Mouse (Mus musculus) kidney, embryonic 15.5 days (tissue): ENCODE data around the gene Calr4. TPM values are rescaled to one million over a fixed set of nuclear protein-coding genes. Genes with fewer than 3 reads are reported as not detected.
A peak's percentile ranks its signal among the peaks of the same experiment; 100 is the strongest.

Source experiments
- ATAC-seq: fragments of 200-750 bp; cut with Nextera tagmentation; replicated peaks from 2 replicates; pipeline ENCODE4 v1.8.0; 2017; ENCODE audit warnings: moderate TSS enrichment; ENCODE audit not compliant: low FRiP score
- H3K27ac ChIP-seq: fragments of 300-500 bp; sonication (generic); 2 replicates; pipeline ENCODE4 v1.5.1; 2015; ENCODE audit warnings: mild to moderate bottlenecking, inconsistent platforms
- H3K27me3 ChIP-seq: fragments of 300-500 bp; sonication (generic); 2 replicates; pipeline ENCODE4 v1.6.1; 2015; ENCODE audit warnings: inconsistent platforms
- H3K36me3 ChIP-seq: fragments of 300-500 bp; sonication (generic); 2 replicates; pipeline ENCODE4 v1.6.1; 2015; ENCODE audit warnings: inconsistent platforms
- H3K4me1 ChIP-seq: fragments of 300-500 bp; sonication (generic); 2 replicates; pipeline ENCODE4 v1.6.1; 2015; ENCODE audit warnings: inconsistent platforms
- H3K4me2 ChIP-seq: fragments of 300-500 bp; sonication (generic); 2 replicates; pipeline ENCODE4 v1.6.1; 2015; ENCODE audit warnings: moderate library complexity, mild to moderate bottlenecking, inconsistent platforms
- H3K4me3 ChIP-seq: fragments of 300-500 bp; sonication (generic); replicated peaks from 2 replicates; pipeline ENCODE4 v1.5.1; 2015; ENCODE audit warnings: mild to moderate bottlenecking, inconsistent platforms
- H3K9ac ChIP-seq: fragments of 300-500 bp; sonication (generic); 2 replicates; pipeline ENCODE4 v1.6.1; 2015; ENCODE audit warnings: mild to moderate bottlenecking, inconsistent platforms
- H3K9me3 ChIP-seq: fragments of 300-500 bp; sonication (generic); replicated peaks from 2 replicates; pipeline ENCODE4 v1.6.1; 2016; ENCODE audit warnings: inconsistent platforms
- WGBS: fragments of 180-500 bp; shearing (Covaris S2); methylation state at CpG from one replicate; pipeline ENCODE4 v1.1.7; 2015; ENCODE audit warnings: mixed read lengths; 5-methylcytosine and 5-hydroxymethylcytosine counted together
- polyA plus RNA-seq: library from polyadenylated mRNA; unstranded; fragments of >200 nt; fragmentation: Nextera tagmentation; extraction: Ambion mirVana; gene quantifications from 2 replicates; pipeline ENCODE4 v1.2.1, GENCODE M21; 2015

Gene Calr4
- polyA plus RNA-seq, 1 experiment from 2014 or later = 0.29 TPM

DNA sequence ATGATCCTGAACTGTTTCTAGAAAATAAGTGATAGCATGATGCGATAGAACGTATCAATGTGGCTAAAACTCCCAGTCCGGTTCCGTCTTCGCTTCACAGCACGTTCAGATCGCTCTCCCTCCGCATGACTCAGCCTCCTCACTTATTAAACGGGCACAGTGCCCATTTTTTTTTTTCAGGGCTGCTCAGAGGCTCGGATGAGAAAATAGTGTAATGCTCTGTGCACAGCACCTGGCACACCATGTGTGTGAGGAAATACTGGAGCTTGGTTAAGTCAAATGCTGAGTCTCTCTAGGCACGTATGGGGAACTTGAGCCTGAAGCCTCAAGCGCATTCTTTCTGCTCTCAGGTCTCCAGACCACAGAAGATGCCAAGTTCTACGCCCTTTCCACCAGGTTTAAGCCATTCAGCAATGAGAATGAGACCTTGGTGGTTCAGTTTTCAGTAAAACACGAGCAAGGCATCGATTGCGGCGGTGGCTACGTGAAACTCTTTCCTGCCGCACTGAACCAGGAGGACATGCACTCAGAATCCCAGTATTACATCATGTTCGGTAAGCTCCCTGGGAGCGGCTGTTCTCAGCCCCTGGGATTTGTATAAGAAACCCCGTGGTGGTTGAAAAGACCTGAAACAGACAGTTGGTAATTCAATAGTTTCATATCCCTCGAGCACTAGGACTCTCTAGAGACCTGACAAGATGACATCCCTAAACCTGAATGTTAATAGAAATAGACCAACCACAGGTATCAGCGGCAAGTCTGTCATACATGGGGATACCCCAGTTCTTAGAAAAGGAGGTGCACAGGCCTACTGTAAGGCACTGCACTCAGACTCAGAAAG lies 4.4 kb downstream of the Calr4 start:
- Histone ChIP-seq H3K9ac (no peak overlapping the region), H3K27ac (no peak overlapping the region), H3K36me3 (no peaks in the 10 kb centered on the region), H3K27me3 (no peaks in the 10 kb centered on the region), H3K4me1 (0 out of 2 replicates have a peak, but pooled peaks cover 5% of the 10 kb centered on the region), H3K4me2 (no peak overlapping the region), H3K4me3 (no peak overlapping the region), H3K9me3 (no peaks in the 10 kb centered on the region)
- 83% methylated on average over 24 of the region's 24 CpGs for WGBS
- ATAC-seq = no peak

DNA sequence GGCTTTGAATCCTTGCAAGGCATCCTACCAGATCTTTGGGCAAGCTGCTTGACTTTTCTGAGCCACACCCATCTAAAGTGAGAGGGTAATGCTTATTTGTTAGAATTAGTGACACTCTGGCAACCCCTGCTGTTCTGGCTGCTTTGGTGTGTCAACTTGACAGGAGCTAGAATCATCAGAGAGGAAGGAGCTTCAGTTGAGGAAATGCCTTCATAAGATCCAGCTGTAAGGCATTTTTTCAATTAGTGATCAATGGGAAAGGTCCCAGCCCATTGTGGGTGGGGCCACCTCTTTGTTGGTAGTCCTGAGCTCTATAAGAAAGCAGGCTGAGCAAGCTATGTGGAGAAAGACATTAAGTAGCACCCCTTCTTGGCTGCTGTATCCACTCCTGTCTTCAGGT lies 6.9 kb downstream of the Calr4 start:
- no peaks in the 10 kb centered on the region for H3K9me3 ChIP-seq
- no peaks in the 10 kb centered on the region for H3K27me3 ChIP-seq
- no peak overlapping the region for H3K4me2 ChIP-seq
- H3K4me3 ChIP-seq = no peak overlapping the region
- H3K9ac ChIP-seq = no peak overlapping the region
- 0 out of 2 replicates have a peak, but pooled peaks cover 5% of the 10 kb centered on the region for H3K4me1 ChIP-seq
- H3K36me3 ChIP-seq = no peaks in the 10 kb centered on the region
- no peak overlapping the region for H3K27ac ChIP-seq
- ATAC-seq = no peak

DNA sequence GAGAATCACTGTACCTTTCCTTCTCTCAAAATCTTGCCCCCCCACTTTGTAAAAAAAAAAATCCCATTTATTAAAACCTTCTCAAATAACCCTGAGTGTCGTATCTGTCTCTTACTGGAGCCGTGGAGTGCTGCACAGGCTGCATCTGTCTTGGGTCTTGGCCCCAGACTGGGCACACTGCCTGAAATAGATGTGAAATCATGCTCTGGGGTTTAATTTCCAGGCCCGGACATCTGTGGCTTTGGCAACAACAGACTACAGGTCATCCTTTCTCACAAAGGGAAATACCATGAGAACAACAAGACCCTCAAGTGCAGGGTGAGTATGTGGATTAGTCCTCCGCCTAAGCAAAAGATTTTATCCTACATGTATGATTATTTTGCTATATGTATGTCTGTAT lies 7.6 kb downstream of the Calr4 start:
- ATAC-seq = no peak
- WGBS = 62% methylated on average over 4 of the region's 4 CpGs

DNA sequence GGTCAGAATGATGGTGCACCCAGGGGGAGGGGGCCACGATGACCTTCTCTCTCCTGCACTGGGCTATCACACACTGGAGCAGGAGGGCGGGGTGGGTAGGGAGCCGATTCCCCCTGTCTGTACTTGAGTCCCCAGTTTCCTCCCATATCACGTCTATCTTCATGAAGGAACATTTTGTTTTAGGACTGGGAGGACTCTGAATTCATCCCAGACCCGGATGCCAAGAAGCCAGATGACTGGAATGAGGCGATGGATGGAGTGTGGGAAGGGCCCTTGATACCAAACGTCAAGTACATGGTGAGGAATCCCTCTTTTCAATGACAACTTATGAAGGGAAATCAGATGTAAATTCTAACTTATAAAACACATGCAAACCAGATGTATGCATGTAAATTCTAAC lies 10.2 kb downstream of the Calr4 start:
- no peaks in the 10 kb centered on the region for H3K9me3 ChIP-seq
- 0 out of 2 replicates have a peak, but pooled peaks cover 5% of the 10 kb centered on the region for H3K4me1 ChIP-seq
- no peak for ATAC-seq
- H3K27me3 ChIP-seq = no peaks in the 10 kb centered on the region
- no peak overlapping the region for H3K4me3 ChIP-seq
- no peak overlapping the region for H3K27ac ChIP-seq
- WGBS = 79% methylated on average over 7 of the region's 7 CpGs
- no peak overlapping the region for H3K4me2 ChIP-seq
- no peak overlapping the region for H3K9ac ChIP-seq
- H3K36me3 ChIP-seq = no peaks in the 10 kb centered on the region

More for the DNA sequence above, 7.6 kb downstream of the Calr4 start:
- Histone ChIP-seq H3K27ac (no peak overlapping the region), H3K27me3 (no peaks in the 10 kb centered on the region), H3K9me3 (no peaks in the 10 kb centered on the region), H3K4me3 (no peak overlapping the region), H3K9ac (no peak overlapping the region), H3K36me3 (no peaks in the 10 kb centered on the region), H3K4me2 (no peak overlapping the region), H3K4me1 (0 out of 2 replicates have a peak, but pooled peaks cover 5% of the 10 kb centered on the region)

DNA sequence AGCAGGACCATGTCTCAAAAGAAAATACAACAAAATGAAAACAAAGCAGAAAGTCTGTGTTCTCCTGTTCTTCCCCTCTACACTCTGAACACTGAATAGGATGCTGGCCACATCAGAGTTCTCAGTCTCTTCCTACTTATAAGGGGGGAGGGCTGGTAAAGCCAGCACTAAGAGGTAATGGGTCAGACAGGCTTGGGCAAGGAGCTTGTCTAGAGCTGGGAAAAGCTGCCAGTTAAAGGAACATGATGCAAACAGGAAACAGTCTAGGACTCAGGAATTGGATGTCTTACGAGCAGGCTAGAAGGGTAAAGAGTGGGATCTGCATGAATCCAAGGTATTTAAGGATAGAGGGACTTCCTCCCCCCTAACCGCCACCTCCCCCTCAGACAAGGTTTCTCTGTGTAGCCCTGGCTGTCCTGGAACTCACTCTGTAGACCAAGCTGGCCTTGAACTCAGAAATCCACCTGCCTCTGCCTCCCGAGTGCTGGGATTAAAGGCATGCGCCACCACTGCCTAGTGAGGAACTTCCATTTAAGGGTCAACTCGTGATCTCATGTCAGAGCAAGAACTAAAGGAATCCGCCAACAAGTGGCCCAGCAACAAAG lies 10.8 kb downstream of the Calr4 start:
- no peaks in the 10 kb centered on the region for H3K36me3 ChIP-seq
- no peak overlapping the region for H3K4me3 ChIP-seq
- H3K9me3 ChIP-seq = no peaks in the 10 kb centered on the region
- no peaks in the 10 kb centered on the region for H3K27me3 ChIP-seq
- 0 out of 2 replicates have a peak, but pooled peaks cover 5% of the 10 kb centered on the region for H3K4me1 ChIP-seq
- H3K9ac ChIP-seq = no peak overlapping the region
- WGBS = 81% methylated on average over 6 of the region's 6 CpGs
- no peak overlapping the region for H3K4me2 ChIP-seq
- H3K27ac ChIP-seq = no peak overlapping the region
- no peak for ATAC-seq

DNA sequence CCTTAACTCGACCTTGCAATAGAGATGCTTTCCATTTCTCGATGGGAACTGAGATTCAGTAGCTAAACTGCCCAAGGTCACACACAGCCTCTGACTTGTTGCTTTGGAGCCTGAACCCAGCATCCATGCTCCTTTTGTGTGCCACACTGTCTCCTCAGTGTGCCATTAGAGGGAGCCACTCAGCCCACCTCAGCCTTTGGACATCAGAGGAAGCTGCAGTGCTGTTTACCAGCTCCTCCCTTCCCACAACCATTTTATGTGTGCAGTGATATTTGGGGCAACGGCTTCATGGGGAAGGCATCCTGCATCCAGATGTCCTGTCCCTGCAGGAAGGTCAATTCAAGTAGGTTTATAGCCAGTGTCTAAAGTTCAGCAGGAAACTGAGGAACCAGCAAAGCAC lies 17.3 kb downstream of the Calr4 start:
- Histone ChIP-seq H3K36me3 (no peaks in the 10 kb centered on the region), H3K9me3 (no peaks in the 10 kb centered on the region), H3K9ac (no peak overlapping the region), H3K4me3 (no peak overlapping the region), H3K4me2 (no peak overlapping the region), H3K4me1 (no peaks in the 10 kb centered on the region), H3K27me3 (no peaks in the 10 kb centered on the region), H3K27ac (no peak overlapping the region)
- no peak for ATAC-seq
- 42% methylated on average over 3 of the region's 3 CpGs for WGBS

DNA sequence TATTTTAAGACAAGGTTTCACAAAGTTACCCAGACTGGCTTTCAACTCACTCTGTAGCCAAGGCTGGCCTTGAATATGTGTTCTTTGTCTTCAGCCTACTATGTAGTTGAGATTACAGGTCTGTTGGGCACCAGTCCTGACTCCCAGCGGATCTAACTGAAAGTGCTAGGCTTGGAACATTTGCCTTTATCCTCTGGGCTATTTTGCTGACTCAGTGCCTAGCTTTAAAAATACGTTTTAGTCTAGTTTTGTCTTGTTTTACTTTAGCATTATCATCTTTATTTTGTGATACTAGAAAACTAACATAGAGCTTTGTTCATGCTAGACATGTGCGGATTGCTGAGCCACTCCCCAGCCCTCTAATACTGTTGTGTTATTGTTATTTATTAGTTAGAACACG lies 17.9 kb downstream of the Calr4 start:
- Histone ChIP-seq H3K9me3 (no peaks in the 10 kb centered on the region), H3K4me2 (no peak overlapping the region), H3K27ac (no peak overlapping the region), H3K4me3 (no peak overlapping the region), H3K27me3 (no peaks in the 10 kb centered on the region), H3K9ac (no peak overlapping the region), H3K4me1 (no peaks in the 10 kb centered on the region), H3K36me3 (no peaks in the 10 kb centered on the region)
- no peak for ATAC-seq
- WGBS = 81% methylated on average over 4 of the region's 4 CpGs

DNA sequence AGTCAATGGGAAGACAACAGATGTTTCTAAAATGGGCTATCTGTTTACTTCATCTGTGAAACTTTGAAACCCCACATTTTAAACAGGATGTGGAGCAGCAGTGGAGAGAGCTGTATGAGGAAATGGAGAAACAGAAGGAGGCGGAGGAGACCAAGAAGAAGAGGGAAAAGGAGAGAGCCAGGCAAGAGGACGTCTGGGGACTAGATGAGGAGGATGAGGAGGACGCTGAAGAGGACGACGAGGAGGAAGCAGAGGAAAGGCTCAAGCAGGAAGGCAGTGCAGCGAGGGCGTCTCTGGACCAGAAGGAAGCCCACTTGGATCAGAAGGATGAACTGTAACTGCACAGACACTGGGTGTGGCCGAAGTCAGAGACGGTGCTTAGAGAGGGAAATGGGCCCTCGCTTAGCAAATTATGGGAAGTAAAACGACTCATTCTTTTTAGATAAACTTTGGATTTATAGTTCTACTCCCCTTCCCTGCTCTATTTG lies 19.4 kb downstream of the Calr4 start:
- Histone ChIP-seq H3K4me3 (no peak overlapping the region), H3K27me3 (no peaks in the 10 kb centered on the region), H3K4me1 (no peaks in the 10 kb centered on the region), H3K9me3 (no peaks in the 10 kb centered on the region), H3K27ac (0 out of 2 replicates have a peak overlapping the region, but pooled peaks have one; percentile 18), H3K36me3 (no peaks in the 10 kb centered on the region), H3K4me2 (peak overlapping the region; percentile 27; the same call in 1 of the 2 replicates), H3K9ac (no peak overlapping the region)
- ATAC-seq = no peak
- 62% methylated on average over 11 of the region's 11 CpGs for WGBS

DNA sequence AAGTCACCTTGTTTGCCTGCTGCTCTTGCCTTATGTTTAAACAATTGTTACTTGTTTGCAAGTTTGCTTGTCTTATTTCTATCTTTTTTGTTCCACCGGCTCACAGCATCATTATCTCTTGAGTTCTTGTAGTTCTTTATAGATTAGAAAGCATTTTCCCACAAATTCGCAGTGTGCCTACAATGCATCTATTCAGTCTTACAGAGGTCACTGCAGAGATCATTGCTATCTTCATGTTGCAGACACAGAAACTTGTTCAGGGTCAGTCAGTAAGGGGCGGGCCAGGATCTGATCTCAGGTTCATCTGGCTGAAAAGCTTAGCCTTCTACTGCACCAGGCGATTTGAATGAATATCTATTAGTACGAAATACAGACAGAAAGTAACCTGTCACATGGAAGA lies 20.2 kb downstream of the Calr4 start:
- Histone ChIP-seq H3K9me3 (no peaks in the 10 kb centered on the region), H3K4me1 (no peaks in the 10 kb centered on the region), H3K4me3 (no peak overlapping the region), H3K36me3 (no peaks in the 10 kb centered on the region), H3K9ac (no peak overlapping the region), H3K4me2 (no peak overlapping the region), H3K27ac (no peak overlapping the region), H3K27me3 (no peaks in the 10 kb centered on the region)
- 80% methylated on average over 5 of the region's 5 CpGs for WGBS
- ATAC-seq = no peak

DNA sequence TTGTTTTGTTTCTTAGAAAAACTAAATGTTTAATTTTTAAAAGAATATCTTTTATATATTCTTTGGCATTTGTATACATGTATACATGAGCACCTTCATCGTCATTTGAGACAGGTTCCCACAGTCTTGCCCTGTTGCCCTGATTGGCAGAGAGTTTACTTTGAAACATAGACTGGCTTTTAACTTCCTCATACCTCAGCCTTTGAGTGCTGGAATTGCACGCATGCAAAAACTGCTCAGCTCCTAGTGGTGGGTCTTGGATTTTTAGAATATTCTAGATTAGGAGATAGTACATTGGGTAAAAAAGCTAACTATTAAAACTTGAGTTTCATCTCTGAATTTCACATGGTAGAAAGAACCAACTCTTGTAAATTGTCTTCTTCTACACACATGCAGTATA lies 21.0 kb downstream of the Calr4 start:
- no peak overlapping the region for H3K4me3 ChIP-seq
- no peak for ATAC-seq
- 62% methylated on average over 2 of the region's 2 CpGs for WGBS
- no peaks in the 10 kb centered on the region for H3K36me3 ChIP-seq
- no peak overlapping the region for H3K4me2 ChIP-seq
- no peaks in the 10 kb centered on the region for H3K27me3 ChIP-seq
- no peaks in the 10 kb centered on the region for H3K9me3 ChIP-seq
- H3K4me1 ChIP-seq = no peaks in the 10 kb centered on the region
- H3K27ac ChIP-seq = no peak overlapping the region
- H3K9ac ChIP-seq = no peak overlapping the region

DNA sequence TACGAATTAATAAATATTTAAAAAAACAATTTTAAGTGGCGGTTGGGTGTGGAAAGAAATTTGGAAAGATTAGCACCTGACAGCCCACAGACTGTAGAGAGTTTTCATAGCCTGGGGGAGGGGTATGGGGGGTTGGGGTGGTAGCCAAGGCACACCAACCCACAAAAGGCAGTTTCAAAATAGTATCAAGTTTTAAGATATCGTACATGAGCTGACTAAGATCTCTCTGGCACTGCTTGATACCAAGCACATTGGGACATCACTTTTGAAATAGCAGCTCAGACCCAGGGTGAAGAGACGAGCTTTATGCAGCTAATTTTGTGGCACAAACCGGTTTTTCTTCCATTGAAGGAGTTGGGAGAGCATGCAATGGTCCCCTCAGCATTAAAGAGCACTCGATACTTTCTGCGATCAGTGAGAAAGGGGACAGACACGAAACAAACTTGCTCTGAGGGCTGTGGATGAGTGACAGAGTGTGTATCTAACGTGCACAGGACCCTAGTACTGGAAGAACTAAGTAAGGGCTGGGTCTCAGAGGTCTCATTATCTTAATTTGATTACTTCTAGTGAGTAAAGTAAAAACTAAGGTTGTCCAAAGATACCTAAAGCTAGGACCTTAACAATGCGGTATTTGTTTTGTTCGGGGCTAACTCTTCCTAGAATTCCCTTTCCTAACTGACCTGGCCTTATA lies 21.6 kb downstream of the Calr4 start:
- no peak for ATAC-seq

DNA sequence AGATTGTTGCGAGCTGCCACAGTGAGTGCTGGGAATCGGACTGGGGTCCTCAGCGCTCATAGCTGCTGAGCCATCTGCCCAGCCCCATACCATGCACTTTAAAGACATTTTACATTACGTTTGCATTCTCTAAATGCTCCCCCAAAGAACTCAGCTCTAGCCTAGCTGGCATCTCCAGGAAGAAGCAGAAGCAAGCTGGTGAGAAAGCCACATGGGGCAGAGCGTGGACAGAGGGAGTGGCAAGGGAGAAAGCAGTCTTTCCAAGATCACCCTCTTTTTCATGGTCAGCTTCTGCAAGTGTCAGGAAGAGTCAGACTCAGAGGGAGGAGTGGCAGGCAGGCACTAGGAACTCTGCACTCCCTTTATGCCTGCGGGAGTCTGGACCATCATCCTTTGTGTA lies 22.5 kb downstream of the Calr4 start:
- H3K4me3 ChIP-seq = no peak overlapping the region
- H3K4me2 ChIP-seq = no peak overlapping the region
- H3K36me3 ChIP-seq = no peaks in the 10 kb centered on the region
- no peak for ATAC-seq
- no peaks in the 10 kb centered on the region for H3K4me1 ChIP-seq
- 90% methylated on average over 6 of the region's 6 CpGs for WGBS
- no peaks in the 10 kb centered on the region for H3K9me3 ChIP-seq
- no peaks in the 10 kb centered on the region for H3K27me3 ChIP-seq
- H3K9ac ChIP-seq = no peak overlapping the region
- H3K27ac ChIP-seq = no peak overlapping the region

More for the DNA sequence above, 21.6 kb downstream of the Calr4 start:
- no peaks in the 10 kb centered on the region for H3K4me1 ChIP-seq
- H3K4me3 ChIP-seq = no peak overlapping the region
- no peak overlapping the region for H3K9ac ChIP-seq
- H3K36me3 ChIP-seq = no peaks in the 10 kb centered on the region
- H3K27me3 ChIP-seq = no peaks in the 10 kb centered on the region
- 84% methylated on average over 11 of the region's 11 CpGs for WGBS
- no peak overlapping the region for H3K27ac ChIP-seq
- no peaks in the 10 kb centered on the region for H3K9me3 ChIP-seq
- H3K4me2 ChIP-seq = no peak overlapping the region
